Mouse (Mus musculus) spleen, adult 18-20 months (tissue): ENCODE data around the gene Msmo1.
A peak's percentile ranks its signal among the peaks of the same experiment; 100 is the strongest.

Experiments used
- DNase-seq, 2 experiments: peaks; one replicate each; pipeline ENCODE4 v3.0.0; 2022; ENCODE audit warnings: mixed read lengths in 2 of 2

Gene Msmo1

GRCm38 (mm10) chr8:64707481-64707880, 26.1 kb downstream of the Msmo1 start:
- no peak for DNase-seq

GRCm38 (mm10) chr8:64703191-64703590, 30.4 kb downstream of the Msmo1 start:
- no peak for DNase-seq

- DNase-seq: peak; percentile 4 to 14
Measured at GRCm38 (mm10) chr8:64692651-64693201, 40.9 kb downstream of the Msmo1 start, which contains the start of gene Cpe. Gene Cpe, minus strand, starts transcription at chr8:64693054.

- DNase-seq: no peak
Measured at GRCm38 (mm10) chr8:64691591-64692401, 41.8 kb downstream of the Msmo1 start.

GRCm38 (mm10) chr8:64690845-64691244, 42.7 kb downstream of the Msmo1 start:
- no peak for DNase-seq

- no peak for DNase-seq
Measured at GRCm38 (mm10) chr8:64690306-64690705, 43.3 kb downstream of the Msmo1 start.

GRCm38 (mm10) chr8:64688741-64689140, 44.9 kb downstream of the Msmo1 start:
- no peak for DNase-seq

- DNase-seq: no peak
Measured at GRCm38 (mm10) chr8:64688161-64688560, 45.4 kb downstream of the Msmo1 start.

- no peak for DNase-seq
Measured at GRCm38 (mm10) chr8:64682501-64682900, 51.1 kb downstream of the Msmo1 start.

- no peak for DNase-seq
Measured at GRCm38 (mm10) chr8:64676381-64676780, 57.2 kb downstream of the Msmo1 start.

- DNase-seq: no peak
Measured at GRCm38 (mm10) chr8:64674951-64675585, 58.5 kb downstream of the Msmo1 start.

- no peak for DNase-seq
Measured at GRCm38 (mm10) chr8:64672920-64673319, 60.7 kb downstream of the Msmo1 start.

- no peak for DNase-seq
Measured at GRCm38 (mm10) chr8:64671937-64672336, 61.7 kb downstream of the Msmo1 start.
